Mouse (Mus musculus) adrenal gland, adult 2 months (tissue): ENCODE measurements around the gene Sf3b5. TPM values are rescaled to one million over a fixed set of nuclear protein-coding genes. Genes with fewer than 3 reads are reported as not detected.
A peak's percentile ranks its signal among the peaks of the same experiment; 100 is the strongest.
"Not testable (repeated sequence)": the region's sequence is repeated elsewhere in the genome, so short reads cannot be mapped to it uniquely, and the experiment has no call there.

Experiments
- DNase-seq: peaks from one replicate; pipeline ENCODE4 v3.0.0; 2021
- polyA plus RNA-seq: library from polyadenylated mRNA; depleted of rRNA; stranded (reverse); fragments of >200 nt; gene quantifications from 2 replicates; pipeline ENCODE4 v1.2.3, GENCODE M21; 2012; rRNA removed
- total RNA-seq, 2 experiments: library from RNA; stranded (reverse); gene quantifications; 2 replicates each; pipeline ENCODE4 v1.2.3; 2021

Gene Sf3b5
- total and polyA plus RNA-seq, 3 experiments = 13.3 to 89.9 (median 14.0) TPM

DNA sequence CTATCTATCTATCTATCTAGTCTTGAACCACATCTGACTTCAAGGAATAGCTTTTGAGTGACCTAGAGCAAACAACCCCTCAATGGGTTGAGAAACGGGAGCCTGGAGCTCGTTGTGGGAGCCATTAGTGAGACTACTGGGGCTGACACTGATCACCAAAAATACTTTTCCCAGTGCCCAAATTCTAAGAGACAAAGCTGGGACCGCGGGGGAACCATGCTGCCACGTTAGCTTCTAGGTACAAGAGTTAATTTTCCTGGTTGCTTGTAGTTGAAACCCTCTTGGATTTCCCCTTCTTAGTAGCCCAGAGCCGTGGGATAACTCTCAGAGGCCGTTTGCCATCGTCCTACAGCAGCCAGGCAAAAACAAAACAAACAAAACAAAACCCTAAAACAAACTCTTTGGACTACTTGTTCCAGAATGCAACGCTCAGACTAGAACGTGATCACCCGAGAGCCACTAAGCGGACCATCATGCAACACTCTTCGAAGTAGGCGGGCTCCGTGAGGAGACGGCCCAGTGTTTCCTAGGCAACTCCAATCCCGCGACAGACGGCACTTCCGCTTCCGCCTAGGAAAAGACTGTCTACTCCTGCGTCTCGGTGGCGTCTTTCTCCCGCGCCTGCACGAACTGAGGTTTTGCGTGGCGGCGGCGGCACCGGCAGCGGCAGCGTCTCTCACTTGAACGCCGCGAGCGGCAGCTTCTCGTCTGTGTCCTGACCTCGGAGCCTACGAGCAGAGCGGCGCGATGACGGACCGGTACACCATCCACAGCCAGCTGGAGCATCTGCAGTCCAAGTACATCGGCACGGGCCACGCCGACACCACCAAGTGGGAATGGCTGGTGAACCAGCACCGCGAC lies 3.0 kb downstream of the Sf3b5 start:
- DNase-seq = peak; percentile 96

DNA sequence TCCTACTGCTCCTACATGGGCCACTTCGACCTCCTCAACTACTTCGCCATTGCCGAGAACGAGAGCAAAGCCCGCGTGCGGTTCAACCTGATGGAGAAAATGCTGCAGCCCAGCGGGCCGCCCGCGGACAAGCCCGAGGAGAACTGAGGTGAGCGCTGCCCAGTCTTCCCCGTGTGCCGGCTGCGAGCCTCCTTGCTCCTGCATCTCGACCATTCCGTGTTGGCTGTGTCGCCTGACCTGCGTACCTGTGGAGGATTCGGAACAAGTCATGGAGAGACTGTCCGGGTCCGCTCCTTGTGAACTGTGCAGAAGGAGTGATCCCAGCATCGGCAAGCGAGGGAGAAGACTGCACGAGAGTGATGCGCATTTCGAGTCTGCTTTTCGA lies 3.6 kb downstream of the Sf3b5 start:
- DNase-seq = no peak

DNA sequence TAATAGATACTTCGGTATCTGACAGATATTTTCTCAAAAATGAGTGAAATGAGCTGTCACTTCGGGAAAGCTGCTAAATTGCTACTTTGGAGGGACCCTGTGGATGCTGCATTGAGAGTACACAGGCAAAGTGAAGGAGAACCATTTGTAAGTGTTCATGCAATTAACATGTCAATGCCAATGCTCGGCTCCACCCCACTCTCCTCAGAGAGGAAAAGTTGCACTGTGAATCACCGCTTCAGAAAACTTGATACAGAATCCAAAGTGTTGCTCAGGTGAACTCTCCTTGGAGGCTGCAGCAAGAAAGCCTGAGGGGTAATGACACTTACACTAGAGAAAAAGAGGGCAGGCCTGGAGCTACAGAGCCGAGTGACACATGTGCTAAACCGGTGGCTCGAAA lies 8.9 kb downstream of the Sf3b5 start:
- DNase-seq = no peak

DNA sequence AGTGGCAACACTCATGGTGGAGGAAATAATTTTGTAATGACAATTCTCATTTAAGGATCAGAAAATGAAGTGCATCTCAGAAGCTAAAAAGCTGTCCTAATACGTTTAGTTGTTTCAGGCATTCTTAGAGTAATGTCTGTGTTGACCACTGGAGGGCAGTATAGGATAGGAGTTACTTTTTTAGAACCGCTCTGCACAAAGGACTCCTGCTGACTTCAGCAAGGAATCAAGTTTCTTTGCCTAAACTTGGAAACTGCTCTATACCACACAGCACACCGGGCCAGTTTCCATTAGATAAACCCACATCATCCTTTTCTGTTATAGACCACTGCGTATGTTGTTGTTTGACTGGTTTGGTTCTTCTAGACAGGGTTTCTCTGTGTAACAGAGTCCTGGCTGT lies 11.4 kb downstream of the Sf3b5 start:
- peak; percentile 48 for DNase-seq

DNA sequence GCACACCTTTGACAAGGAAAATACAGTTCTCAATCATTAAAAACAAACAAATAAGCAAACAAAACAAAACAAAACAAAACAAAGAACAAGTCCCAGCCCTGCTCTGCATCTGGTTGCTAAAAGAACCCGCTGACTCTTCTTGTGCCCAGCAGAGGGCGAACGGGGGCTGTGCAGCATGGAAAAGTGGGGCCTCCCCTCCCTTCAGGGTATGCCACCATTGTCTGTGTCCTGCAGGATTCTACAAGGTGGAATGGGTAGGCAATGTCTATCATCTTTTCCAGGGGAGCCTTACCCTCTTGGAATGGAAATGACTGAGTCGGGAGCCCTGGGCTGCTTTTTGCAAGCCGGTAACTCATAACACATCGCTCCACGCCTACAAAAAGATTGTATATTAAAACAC lies 13.4 kb downstream of the Sf3b5 start:
- no peak for DNase-seq

DNA sequence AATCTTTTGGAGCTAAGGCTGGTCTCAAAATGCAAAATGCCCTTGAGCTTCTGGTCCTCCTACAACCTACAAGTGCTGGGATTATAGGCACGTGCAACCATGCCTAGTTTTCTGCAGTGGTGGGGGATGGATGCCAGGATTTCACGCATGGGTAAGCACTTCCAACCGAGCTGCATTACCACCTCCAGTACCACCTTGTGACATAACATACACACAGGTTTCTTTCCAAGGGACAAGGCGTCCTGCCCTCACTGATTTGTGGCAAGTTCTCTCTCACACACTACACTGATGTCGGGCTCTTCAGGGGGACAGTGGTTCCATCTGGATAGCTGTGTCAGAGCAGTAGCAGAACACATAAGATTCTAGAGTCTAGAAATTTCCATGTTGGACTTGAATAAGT lies 13.9 kb downstream of the Sf3b5 start:
- no peak for DNase-seq

DNA sequence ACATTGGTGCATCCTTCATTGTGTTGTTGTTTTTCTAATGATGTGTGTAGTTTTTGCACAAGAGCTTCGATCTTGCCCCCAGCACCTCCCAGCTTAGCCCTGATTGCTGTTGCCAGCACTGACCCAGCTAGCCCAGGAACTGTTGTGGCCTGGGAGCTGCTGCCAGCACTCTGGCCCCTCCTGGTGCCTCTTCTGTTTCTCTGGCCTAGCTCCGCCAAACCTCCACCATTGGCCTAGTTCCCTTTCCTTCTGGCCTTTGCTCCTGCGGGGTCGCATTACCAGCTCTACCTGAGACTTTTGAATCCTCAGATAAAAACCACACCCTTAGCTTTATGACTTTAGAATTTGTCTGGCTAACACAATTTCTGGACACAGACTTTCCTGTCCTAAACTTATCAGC lies 17.0 kb downstream of the Sf3b5 start:
- DNase-seq = no peak

DNA sequence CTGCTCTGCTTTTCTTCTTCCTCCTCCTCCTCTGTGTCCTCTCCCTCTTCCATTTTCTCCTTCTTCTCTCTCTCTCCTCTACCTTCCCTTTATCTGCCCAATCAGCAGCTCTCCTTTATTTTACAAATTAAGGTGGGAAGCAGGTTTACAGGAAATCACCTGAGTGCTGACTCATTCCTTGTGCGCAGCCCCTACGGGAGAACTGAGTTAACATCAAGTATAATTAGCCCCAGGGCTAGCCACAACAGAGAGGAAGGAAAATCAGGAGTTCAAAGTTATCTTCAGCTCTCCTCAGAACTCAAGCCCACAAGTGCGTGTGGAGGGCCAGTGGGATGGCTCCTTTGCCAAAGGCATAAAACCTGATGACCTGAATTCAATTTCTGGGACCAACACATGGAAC lies 18.8 kb downstream of the Sf3b5 start:
- DNase-seq = not testable (repeated sequence)

DNA sequence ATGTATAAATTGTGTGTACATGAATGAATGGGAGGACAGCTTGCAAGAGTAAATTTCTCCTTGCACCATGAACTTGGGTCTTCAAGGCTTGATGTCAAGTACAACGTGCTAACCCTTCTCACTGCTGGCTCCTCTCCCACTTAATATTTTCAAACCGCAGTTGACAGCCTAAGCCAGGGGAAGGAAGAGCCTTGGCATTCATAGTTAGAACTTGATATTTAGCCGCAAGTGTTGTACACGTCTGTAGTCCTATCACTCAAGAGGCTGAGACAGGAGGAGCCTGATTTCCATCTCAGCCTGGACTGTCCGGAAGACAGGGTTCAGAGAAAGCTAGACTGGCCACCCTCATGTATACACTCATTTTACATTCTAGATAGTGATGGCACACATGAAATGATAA lies 22.6 kb downstream of the Sf3b5 start:
- no peak for DNase-seq

DNA sequence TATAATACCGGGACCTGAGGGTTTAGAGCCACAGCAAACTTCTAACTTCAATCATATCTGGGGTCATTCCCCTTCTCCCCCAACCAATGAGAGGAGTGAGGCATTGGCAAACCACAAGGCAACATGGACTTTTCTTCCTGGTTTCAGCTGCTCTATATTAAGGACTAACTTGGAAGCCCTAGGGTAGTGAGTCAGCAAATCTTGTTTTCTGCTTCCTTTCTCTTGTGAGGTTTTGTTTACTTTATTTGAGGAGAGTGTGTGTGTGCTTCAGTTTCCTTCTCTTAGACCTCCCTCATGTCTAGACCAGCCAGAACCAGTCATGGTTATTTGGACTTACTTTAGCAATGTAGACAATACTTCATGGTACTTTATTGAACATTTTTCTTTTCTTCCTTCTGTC lies 23.1 kb downstream of the Sf3b5 start:
- DNase-seq = no peak

DNA sequence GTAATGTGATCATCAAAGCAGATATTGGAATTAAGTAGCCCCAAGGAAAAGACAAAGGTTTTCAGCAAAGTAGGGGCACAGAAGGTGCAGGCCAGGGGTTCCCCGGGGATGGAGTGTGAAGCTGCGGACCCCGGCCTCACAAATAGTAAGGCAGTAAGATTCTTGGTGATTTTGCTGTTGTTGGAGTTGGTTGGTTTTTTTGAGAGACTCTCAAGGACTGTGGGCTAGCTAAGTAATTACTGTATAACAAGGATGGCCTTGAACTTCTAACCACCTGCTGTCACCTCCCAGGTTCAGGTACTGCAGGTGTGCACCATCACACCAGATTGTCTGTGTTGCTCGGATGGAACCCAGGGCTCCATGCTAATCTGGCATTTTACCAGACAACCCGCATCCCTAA lies 24.3 kb downstream of the Sf3b5 start:
- no peak for DNase-seq

DNA sequence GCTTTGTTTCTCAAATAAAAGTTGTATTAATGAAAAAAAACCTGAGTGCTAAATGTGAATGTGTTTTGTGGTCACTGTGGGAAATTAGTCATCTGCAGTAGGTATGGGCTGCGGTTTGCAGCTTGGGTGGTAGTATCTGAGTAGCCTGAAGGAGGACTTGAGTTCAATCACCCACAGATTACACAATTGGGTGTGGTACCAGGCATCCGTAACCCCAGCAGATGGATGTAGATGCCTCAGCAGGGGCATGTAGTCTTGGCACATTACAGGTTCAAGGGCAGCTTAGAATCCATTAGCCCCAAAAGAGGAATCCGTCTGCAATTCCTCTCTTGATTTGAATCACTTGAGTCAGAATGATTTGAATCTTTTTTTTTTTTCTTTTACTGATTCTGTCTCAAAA lies 30.1 kb downstream of the Sf3b5 start:
- DNase-seq = no peak

DNA sequence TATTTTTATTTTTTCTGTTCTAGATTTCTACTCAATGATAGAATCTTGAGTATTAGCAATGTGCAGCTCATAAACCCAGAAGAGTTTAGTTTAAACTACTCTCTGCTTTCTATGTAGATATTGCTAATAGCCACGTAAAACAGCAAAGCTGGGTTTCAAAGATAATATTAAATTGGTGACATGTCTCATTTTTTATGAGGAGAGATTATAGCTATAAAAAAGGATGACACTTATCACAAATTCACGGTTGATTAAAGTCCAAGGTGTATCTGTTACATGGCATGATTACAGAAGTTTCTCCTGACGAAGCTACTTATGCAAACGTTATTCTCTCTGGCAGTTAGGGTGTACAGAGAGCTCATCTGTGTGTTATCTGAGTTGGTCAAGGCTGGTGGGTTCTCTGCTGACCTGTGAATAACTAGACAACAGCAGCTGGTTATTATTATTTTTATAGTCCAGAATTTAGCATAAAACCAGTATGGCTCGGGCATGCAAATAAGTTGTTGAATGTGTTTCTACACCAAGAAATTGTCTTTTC lies 34.6 kb downstream of the Sf3b5 start:
- no peak for DNase-seq

DNA sequence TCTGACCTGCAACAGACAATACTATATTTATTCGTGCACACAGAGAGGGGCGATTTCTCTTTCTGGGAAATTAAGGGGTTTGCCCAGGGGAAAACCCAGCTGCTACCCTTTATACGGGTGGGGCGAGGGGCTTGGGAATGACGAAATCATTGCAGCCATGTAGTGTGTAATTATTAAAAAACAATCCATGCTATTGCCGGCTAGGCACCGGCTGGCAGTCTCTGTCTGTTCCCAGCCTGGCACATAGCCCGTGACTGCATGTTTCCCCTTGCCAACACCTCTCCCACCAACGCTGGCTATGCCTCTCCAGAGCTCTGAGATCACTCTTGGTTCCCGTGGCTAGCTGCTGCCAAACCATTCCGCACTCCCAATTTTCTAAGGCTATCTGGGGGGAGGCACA lies 39.5 kb downstream of the Sf3b5 start:
- DNase-seq = no peak

DNA sequence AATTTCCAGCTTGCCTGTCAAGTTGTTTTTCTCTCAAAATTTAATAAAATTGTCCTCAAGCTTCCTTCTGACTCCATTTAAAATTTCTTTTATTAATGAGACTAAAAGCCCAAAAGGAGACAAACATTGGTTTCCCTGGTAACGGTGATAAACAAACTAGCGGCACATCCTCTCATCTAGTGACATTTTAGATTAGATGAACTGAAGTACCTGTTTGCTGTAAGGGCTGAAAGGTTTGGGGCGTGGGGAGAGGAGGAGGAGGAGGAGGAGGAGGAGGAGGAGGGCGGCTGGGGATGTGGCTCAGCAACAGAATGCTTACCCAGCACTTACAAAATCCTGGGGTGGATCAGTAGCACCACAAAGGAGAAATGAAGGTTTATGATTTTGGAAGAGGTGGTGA lies 42.7 kb downstream of the Sf3b5 start:
- no peak for DNase-seq

DNA sequence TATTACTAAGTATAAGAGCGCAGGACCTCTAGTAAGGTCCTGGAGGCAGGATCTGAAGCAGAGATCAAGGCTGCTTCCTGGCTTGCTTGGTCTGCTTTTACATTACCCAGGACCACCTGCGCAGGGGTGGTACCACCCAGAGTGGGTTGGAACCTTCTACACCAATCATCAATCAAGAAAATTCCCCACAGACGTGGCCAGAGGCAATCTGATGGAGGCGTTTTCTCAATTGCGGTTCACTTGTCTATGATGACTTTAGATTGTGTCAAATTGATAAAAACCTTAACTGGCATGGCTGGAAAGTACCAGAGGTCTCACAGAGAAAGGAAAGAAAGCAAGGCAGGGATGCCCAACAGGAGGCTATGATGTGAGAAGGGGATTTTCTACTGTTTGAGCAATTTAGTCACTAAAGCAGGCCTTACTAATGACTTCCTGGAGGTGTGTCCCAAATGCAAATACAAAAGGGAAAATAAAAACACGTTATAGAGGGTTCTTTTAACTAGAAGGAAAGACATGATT lies 51.8 kb downstream of the Sf3b5 start:
- no peak for DNase-seq

Other genes with a start within 250 kb of the Sf3b5 start
- 10 to 100 TPM; 70.3 to 81.8 TPM for gene Utrn, start 136.0 kb upstream of the Sf3b5 start, total RNA-seq
- 21.7 and 25.4 TPM in 2 replicates for gene Utrn, start 136.0 kb upstream of the Sf3b5 start, polyA plus RNA-seq
- gene Stx11, start 41.0 kb upstream of the Sf3b5 start, total RNA-seq = 1 to 10 TPM; 8.7 to 8.9 TPM
- 5.1 and 11.0 TPM in 2 replicates for gene Stx11, start 41.0 kb upstream of the Sf3b5 start, polyA plus RNA-seq
- gene Plagl1, start 55.2 kb downstream of the Sf3b5 start, total RNA-seq = 10 to 100 TPM in 1 of 2 experiments, 1 to 10 TPM in 1; 6.4 to 15.7 TPM
- 5.9 and 6.0 TPM in 2 replicates for gene Plagl1, start 55.2 kb downstream of the Sf3b5 start, polyA plus RNA-seq
- not detected for gene Zc2hc1b, start 172.7 kb downstream of the Sf3b5 start, total RNA-seq
- gene Zc2hc1b, start 172.7 kb downstream of the Sf3b5 start, polyA plus RNA-seq = not detected in 2 replicates
- 10 to 100 TPM; 46.6 to 48.4 TPM for gene Ltv1, start 187.8 kb downstream of the Sf3b5 start, total RNA-seq
- gene Ltv1, start 187.8 kb downstream of the Sf3b5 start, polyA plus RNA-seq = 4.8 and 5.6 TPM in 2 replicates